Mouse (Mus musculus): ENCODE data around the gene Dock2. TPM values are rescaled to one million over a fixed set of nuclear protein-coding genes. Genes with fewer than 3 reads are reported as not detected.
A peak's percentile ranks its signal among the peaks of the same experiment; 100 is the strongest.

Gene Dock2
- total and polyA plus RNA-seq, 3 experiments = 60.9 to 101 (median 77.9) TPM

DNA sequence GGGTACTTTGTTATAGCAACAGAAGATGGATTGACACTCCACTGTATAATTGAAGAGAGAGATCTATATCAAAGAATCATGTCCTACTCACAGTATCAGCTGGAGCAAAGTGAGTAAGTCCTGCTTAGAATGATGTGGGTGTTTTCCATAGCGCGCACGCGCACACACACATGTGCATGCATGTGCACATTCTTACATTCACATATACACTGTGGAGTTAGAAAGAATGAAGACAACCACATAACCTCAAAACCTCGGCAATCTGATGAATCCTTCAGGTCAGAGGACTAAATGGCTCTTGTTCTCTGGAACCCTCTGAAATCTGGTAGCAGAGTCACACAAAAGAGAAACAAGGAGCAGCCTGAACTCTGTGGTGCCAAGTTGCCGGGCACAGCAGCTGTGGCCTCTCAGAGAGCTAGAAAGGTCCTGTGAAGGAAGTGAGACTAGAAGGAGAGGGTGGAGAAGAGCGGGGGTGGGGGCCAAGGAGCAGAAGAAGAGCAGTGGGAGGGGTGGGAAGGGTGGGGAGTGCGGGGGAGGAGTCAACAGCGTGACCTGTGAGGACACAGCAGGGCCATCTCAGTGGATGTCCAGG, 10.3 kb downstream of the Dock2 start:
- Histone ChIP-seq H3K9ac (ENCODE audit: control insufficient read depth, low read depth, low read length, poor library complexity, severe bottlenecking) (no peak overlapping the region), H3K4me1 (ENCODE audit: control insufficient read depth in 1 of 2, insufficient read depth in 2 of 2, low read length in 2 of 2) (peaks cover 11 to 29% of the 10 kb centered on the region in 2 experiments), H3K4me3 (ENCODE audit: control insufficient read depth in 1 of 2, insufficient read depth in 1 of 2, low read depth in 2 of 2, low read length in 2 of 2) (no peak overlapping the region), H3K9me3 (replicated peaks; ENCODE audit: insufficient read depth, low read length) (no peaks in the 10 kb centered on the region), H3K79me2 (ENCODE audit: control insufficient read depth, insufficient read depth, low read length, poor library complexity) (peaks cover 88% of the 10 kb centered on the region), H3K27ac (ENCODE audit: control insufficient read depth, low read depth, low read length) (no peak overlapping the region), H3K36me3 (ENCODE audit: control insufficient read depth in 1 of 2, insufficient read depth in 2 of 2, low read length in 2 of 2) (peaks cover 24 to 28% of the 10 kb centered on the region in 2 experiments), H3K27me3 (ENCODE audit: control insufficient read depth in 1 of 2, insufficient read depth in 2 of 2, low read length in 2 of 2) (no peaks in the 10 kb centered on the region)
- no peak for DNase-seq (ENCODE audit: low read depth, low spot score)
- TF ChIP-seq JUND (IDR thresholded peaks at IDR 0.05; ENCODE audit: low read depth, low read length) (no peak), HCFC1 (IDR thresholded peaks at IDR 0.05; ENCODE audit: low read depth, low read length) (no peak), POLR2A (IDR thresholded peaks at IDR 0.05; ENCODE audit: control insufficient read depth in 1 of 2, insufficient read depth in 1 of 2, low read depth in 1 of 2, low read length in 2 of 2, poor library complexity in 1 of 2) (no peak), NRF1 (IDR thresholded peaks at IDR 0.05; ENCODE audit: insufficient read depth, low read depth, low read length, poor library complexity, severe bottlenecking) (no peak), USF2 (IDR thresholded peaks at IDR 0.05; ENCODE audit: borderline replicate concordance in 1 of 2, insufficient read depth in 1 of 2, low read depth in 1 of 2, low read length in 2 of 2) (no peak), ETS1 (IDR thresholded peaks at IDR 0.05; ENCODE audit: low read depth, low read length) (no peak), MAFK (IDR thresholded peaks at IDR 0.05; ENCODE audit: borderline replicate concordance, low read depth, low read length) (no peak), TAL1 (IDR thresholded peaks at IDR 0.05; ENCODE audit: low read length) (no peak), MAZ (IDR thresholded peaks at IDR 0.05; ENCODE audit: low read depth, low read length) (no peak), TBP (IDR thresholded peaks at IDR 0.05; ENCODE audit: low read depth, low read length) (no peak), ZNF384 (IDR thresholded peaks at IDR 0.05; ENCODE audit: low read depth, low read length) (no peak), MYC (IDR thresholded peaks at IDR 0.05; ENCODE audit: low read depth, low read length) (no peak), MEF2A (IDR thresholded peaks at IDR 0.05; ENCODE audit: extremely low read depth, insufficient replicate concordance, low read depth, low read length, poor library complexity, severe bottlenecking) (no peak), CHD1 (IDR thresholded peaks at IDR 0.05; ENCODE audit: low read depth, low read length) (no peak), EP300 (IDR thresholded peaks at IDR 0.05; ENCODE audit: low read depth in 1 of 2, low read length in 2 of 2) (no peak), MAX (IDR thresholded peaks at IDR 0.05; ENCODE audit: low read length) (no peak)

- Histone ChIP-seq H3K27me3 (ENCODE audit: control insufficient read depth in 1 of 2, insufficient read depth in 2 of 2, low read length in 2 of 2) (no peaks in the 10 kb centered on the region), H3K79me2 (ENCODE audit: control insufficient read depth, insufficient read depth, low read length, poor library complexity) (peaks cover 85% of the 10 kb centered on the region), H3K4me1 (ENCODE audit: control insufficient read depth in 1 of 2, insufficient read depth in 2 of 2, low read length in 2 of 2) (peaks cover 11 to 29% of the 10 kb centered on the region in 2 experiments), H3K27ac (ENCODE audit: control insufficient read depth, low read depth, low read length) (peak overlapping the region; percentile 36), H3K9ac (ENCODE audit: control insufficient read depth, low read depth, low read length, poor library complexity, severe bottlenecking) (no peak overlapping the region), H3K36me3 (ENCODE audit: control insufficient read depth in 1 of 2, insufficient read depth in 2 of 2, low read length in 2 of 2) (peaks cover 28 to 30% of the 10 kb centered on the region in 2 experiments), H3K4me3 (ENCODE audit: control insufficient read depth in 1 of 2, insufficient read depth in 1 of 2, low read depth in 2 of 2, low read length in 2 of 2) (peak overlapping the region in 1 of 2 experiments; percentile 10; a peak in 1 of 4 replicates), H3K9me3 (replicated peaks; ENCODE audit: insufficient read depth, low read length) (no peaks in the 10 kb centered on the region)
- TF ChIP-seq USF1 (IDR thresholded peaks at IDR 0.05; ENCODE audit: low read depth, low read length) (peak; percentile 81), USF2 (IDR thresholded peaks at IDR 0.05; ENCODE audit: borderline replicate concordance in 1 of 2, insufficient read depth in 1 of 2, low read depth in 1 of 2, low read length in 2 of 2) (no peak), MEF2A (IDR thresholded peaks at IDR 0.05; ENCODE audit: extremely low read depth, insufficient replicate concordance, low read depth, low read length, poor library complexity, severe bottlenecking) (no peak), ZKSCAN1 (IDR thresholded peaks at IDR 0.05; ENCODE audit: low read depth, low read length) (no peak), BHLHE40 (IDR thresholded peaks at IDR 0.05; ENCODE audit: borderline replicate concordance, low read depth, low read length) (peak; percentile 71; the same call in 1 of the 2 replicates), GATA1 (IDR thresholded peaks at IDR 0.05; ENCODE audit: low read depth, low read length) (no peak), RCOR1 (IDR thresholded peaks at IDR 0.05; ENCODE audit: low read depth, low read length) (peak; percentile 51; the same call in 1 of the 2 replicates), UBTF (IDR thresholded peaks at IDR 0.05; ENCODE audit: borderline replicate concordance, insufficient read depth, low read depth, low read length) (no peak), SIN3A (IDR thresholded peaks at IDR 0.05; ENCODE audit: low read length) (no peak), NELFE (IDR thresholded peaks at IDR 0.05; ENCODE audit: low read depth, low read length) (no peak), HCFC1 (IDR thresholded peaks at IDR 0.05; ENCODE audit: low read depth, low read length) (no peak), RAD21 (IDR thresholded peaks at IDR 0.05; ENCODE audit: low read depth, low read length) (no peak), TCF12 (IDR thresholded peaks at IDR 0.05; ENCODE audit: low read depth, low read length) (no peak), GABPA (IDR thresholded peaks at IDR 0.05; ENCODE audit: low read depth, low read length) (no peak)
- peak; percentile 71 for DNase-seq (ENCODE audit: low read depth, low spot score)
Measured at GRCm38 (mm10) chr11:34771221-34771986, 12.3 kb downstream of the Dock2 start.

Data from MEL (cell line).